Mouse (Mus musculus): ENCODE data around the gene Hist1h4k.

DNA sequence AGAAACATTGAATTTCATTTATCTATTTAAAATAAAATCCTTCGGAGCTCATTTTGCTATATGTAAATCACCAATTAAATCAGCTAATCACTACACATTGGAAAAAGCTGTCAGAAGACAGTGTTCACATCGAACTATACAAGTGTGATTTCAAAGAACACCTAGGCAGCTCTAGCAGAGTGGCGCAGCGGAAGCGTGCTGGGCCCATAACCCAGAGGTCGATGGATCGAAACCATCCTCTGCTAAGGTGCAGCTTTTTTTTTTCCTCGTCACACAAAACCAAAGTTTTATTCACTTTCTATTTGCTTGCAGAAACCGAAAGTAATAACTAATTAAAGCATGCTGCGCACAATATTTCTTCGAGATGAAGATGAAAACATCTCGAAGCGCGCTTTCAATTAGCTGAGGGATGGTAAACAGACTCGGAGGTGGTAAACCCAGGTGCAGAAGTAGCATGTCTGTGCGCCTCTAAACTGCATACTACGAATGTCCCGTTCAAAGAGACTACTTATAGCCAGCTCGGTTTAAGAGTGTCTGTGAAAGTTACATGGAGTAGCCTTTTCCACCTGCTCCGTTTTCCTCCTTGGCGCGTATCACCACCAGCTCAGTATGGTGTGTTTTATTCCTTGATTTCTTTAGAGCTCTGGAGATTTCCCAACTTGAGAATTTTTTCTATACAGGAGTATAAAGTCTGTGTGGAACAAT, 39.3 kb downstream of the Hist1h4k start:
- TF ChIP-seq CTCF (IDR thresholded peaks at IDR 0.05) (no peak), EP300 (IDR thresholded peaks at IDR 0.05) (no peak)
